Comparison of ENCODE assay signal across 14 mouse cellular contexts in the genomic region with DNA sequence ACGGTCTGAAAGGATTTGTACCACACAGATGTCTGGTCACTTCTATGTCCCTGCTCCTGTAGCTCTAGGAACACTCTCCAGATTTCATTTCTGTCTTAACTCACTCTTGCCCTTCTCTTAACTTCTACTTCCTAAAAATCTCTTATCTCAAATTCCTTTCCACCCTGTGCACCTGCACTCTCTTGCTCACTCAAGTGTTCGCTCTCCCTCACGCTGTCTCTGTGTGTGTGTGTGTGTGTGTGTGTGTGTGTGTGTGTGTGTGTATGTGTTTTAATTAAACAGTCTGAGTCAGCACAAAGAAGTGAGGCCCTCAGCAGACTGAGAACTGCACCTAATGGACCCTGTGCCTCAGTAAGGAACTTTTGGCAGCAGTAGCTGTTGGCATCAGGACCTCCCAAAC.
"Had no signal": no experiment of that assay in that cellular context is flagged by ENCODE, and none has a peak within 500 bp of the region (broad histone marks: within the 10 kb centered on the region; RNA-seq: fewer than 3 reads in every experiment).

No protein-coding gene starts in this region.

- H3K4me2 ChIP-seq: limb, embryonic 13.5 days; liver, embryonic 13.5 days; neural tube, embryonic 15.5 days had no signal

- H3K9me3 ChIP-seq: liver, embryonic 13.5 days; neural tube, embryonic 15.5 days had no signal

- H3K4me1 ChIP-seq: limb, embryonic 13.5 days; liver, embryonic 13.5 days; midbrain, embryonic 10.5 days; neural tube, embryonic 15.5 days had no signal

- H3K9ac ChIP-seq: limb, embryonic 13.5 days; liver, embryonic 13.5 days; neural tube, embryonic 15.5 days had no signal

- DNase-seq: kidney, adult 11 months; kidney, postnatal 14 days; left cerebral cortex, postnatal 4 days; liver, embryonic 13.5 days; lung, adult 18-20 months; midbrain, embryonic 14.5 days; right cerebral cortex, adult 18-20 months; right cerebral cortex, postnatal 25 days; thymus, adult 18-20 months; thymus, postnatal 14 days had no signal

- H3K4me3 ChIP-seq: limb, embryonic 13.5 days; liver, embryonic 13.5 days; midbrain, embryonic 10.5 days; myocyte; neural tube, embryonic 15.5 days had no signal

- H3K27me3 ChIP-seq: limb, embryonic 13.5 days; liver, embryonic 13.5 days; neural tube, embryonic 15.5 days had no signal

- H3K27ac ChIP-seq: limb, embryonic 13.5 days; liver, embryonic 13.5 days; midbrain, embryonic 10.5 days; neural tube, embryonic 15.5 days had no signal
